Mouse (Mus musculus): ENCODE results near the gene Trio. TPM values are rescaled to one million over a fixed set of nuclear protein-coding genes. Genes with fewer than 3 reads are reported as not detected.

The Trio gene
- polyA plus RNA-seq, 1 experiment from 2014 or later, result 52.8 TPM

DNA sequence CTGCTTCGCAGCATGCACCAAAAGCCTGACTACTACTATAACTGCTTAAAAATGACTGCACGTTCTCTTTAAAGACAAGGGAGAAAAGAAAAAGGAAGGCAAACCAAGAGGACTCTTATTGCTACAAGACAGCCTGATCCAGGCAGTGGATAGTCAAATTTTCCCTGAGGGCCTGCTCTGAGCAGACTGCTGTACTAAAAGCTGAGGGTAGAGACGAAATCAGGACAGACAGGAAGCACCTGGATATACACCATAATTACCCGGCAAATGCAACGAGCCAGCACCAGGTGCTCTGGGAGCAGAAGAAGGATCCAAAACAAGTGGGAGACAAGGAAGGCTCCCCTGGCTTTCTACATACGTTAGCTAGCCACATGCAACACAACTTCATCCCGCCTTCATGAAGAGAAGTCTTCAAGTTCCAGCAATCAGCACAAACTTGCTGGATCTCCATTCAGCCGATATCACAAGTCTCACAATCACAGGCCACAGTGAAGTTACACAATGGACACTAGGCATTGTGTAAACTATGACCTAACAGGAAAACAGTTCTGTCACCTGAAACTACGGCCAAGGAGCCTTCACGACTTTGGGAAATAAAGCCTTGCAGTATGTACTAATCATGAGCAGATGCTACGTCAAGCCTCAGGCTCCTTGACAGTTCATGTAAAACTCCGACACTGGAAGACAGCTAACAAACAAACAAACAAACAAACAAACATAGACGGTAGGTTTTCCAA is 43.7 kb downstream of the Trio start:
- no peak overlapping the region for H3K9ac ChIP-seq
- ATAC-seq (ENCODE audit: insufficient number of reproducible peaks, low FRiP score, low TSS enrichment, low read depth), result no peak
- peak overlapping the region; percentile 47 for H3K27ac ChIP-seq
- H3K4me1 ChIP-seq, result peaks cover 20% of the 10 kb centered on the region
- WGBS, result 35% methylated on average over 13 of the region's 13 CpGs
- no peaks in the 10 kb centered on the region for H3K36me3 ChIP-seq
- no peak overlapping the region for H3K4me2 ChIP-seq
- H3K27me3 ChIP-seq, result no peaks in the 10 kb centered on the region
- no peak overlapping the region for H3K4me3 ChIP-seq
- no peaks in the 10 kb centered on the region for H3K9me3 ChIP-seq

DNA sequence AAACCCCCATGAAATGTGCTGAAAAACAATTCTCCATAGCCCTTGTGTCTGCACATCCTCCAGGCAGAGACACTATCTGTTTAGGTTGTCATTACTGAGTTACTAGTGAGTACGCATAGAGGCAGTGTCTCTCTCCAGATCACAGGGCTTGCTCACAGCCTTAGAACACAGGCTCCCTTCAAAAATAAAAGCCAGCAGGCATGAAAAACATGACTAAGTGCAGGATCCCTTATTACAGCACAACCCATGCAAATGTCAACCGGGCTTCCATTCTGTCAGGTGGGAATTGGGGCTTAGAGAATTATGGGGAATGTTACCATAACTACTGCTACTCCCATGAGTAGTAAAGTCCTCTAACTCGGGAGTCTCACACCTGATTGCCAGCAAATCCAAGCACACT is 44.4 kb downstream of the Trio start:
- H3K36me3 ChIP-seq, result no peaks in the 10 kb centered on the region
- H3K4me3 ChIP-seq, result no peak overlapping the region
- 21% methylated on average over 3 of the region's 3 CpGs for WGBS
- H3K9me3 ChIP-seq, result no peaks in the 10 kb centered on the region
- no peak overlapping the region for H3K9ac ChIP-seq
- ATAC-seq (ENCODE audit: insufficient number of reproducible peaks, low FRiP score, low TSS enrichment, low read depth), result no peak
- H3K27me3 ChIP-seq, result no peaks in the 10 kb centered on the region
- peaks cover 20% of the 10 kb centered on the region for H3K4me1 ChIP-seq
- H3K4me2 ChIP-seq, result no peak overlapping the region
- no peak overlapping the region for H3K27ac ChIP-seq

DNA sequence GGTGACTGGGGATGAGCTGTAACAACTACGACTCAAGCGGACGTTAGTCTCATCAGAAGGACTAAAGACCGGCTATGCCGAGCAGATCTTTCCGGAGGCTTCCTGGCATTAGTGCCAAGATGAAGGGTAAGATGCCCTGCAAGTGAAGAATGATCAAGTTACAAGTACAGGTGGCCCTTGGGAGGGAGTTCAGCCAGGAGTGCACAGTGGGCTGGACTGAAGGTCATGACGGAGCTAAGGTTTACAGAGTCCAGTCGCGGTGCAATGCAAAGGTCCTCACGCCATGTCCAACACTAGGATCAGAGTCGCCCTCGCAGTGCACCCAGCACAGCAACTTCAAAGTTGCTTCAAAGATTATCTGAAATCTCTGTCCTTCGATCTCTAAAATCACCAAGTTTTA is 45.2 kb downstream of the Trio start:
- 84% methylated on average over 13 of the region's 13 CpGs for WGBS
- Histone ChIP-seq H3K36me3 (no peaks in the 10 kb centered on the region), H3K9ac (no peak overlapping the region), H3K4me3 (no peak overlapping the region), H3K4me2 (no peak overlapping the region), H3K27me3 (no peaks in the 10 kb centered on the region), H3K4me1 (peaks cover 20% of the 10 kb centered on the region), H3K27ac (no peak overlapping the region), H3K9me3 (no peaks in the 10 kb centered on the region)
- ATAC-seq (ENCODE audit: insufficient number of reproducible peaks, low FRiP score, low TSS enrichment, low read depth), result no peak

DNA sequence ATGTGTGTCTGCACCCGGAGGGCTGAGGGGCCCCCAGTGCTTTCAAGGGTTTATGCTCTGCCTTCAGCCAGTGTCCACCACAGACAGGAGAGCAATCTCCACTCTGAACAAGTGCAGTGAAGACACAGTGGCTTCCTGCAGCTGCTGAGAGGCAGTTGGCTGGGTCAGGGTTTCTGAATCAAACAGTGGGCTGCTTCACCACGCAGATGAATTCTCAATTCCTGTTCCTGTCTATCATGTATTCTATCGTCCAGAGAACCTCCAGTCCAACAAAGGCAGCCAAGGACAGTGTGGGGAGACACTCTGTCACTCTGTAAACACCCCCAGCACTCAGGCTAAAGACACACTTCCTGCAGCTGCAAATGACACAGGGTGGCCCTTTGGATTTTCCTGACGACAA is 48.7 kb downstream of the Trio start:
- H3K36me3 ChIP-seq, result no peaks in the 10 kb centered on the region
- 70% methylated on average over 4 of the region's 4 CpGs for WGBS
- no peaks in the 10 kb centered on the region for H3K27me3 ChIP-seq

DNA sequence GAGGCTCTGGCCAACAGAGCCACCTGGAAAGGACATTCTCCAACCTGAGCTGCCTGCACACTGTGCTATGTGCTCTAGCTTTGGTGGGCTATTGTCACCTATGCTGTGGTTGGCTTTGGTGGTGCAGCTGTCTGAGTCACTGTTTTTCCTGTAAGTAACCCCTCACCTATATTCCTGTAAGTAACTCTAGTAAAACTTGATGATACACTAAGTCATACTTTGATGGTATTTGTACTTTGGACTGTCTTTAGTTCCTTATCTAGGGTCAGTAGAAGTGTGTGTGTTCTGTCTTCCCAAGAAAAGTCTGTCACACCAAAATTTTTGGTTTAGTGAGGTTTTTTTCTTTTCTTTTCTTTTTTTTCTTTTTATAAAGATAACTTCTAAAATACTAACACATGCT is 49.3 kb downstream of the Trio start:
- ATAC-seq (ENCODE audit: insufficient number of reproducible peaks, low FRiP score, low TSS enrichment, low read depth), result no peak
- no peak overlapping the region for H3K9ac ChIP-seq
- H3K4me1 ChIP-seq, result peaks cover 7% of the 10 kb centered on the region
- H3K9me3 ChIP-seq, result no peaks in the 10 kb centered on the region
- H3K36me3 ChIP-seq, result no peaks in the 10 kb centered on the region
- H3K27me3 ChIP-seq, result no peaks in the 10 kb centered on the region
- H3K27ac ChIP-seq, result no peak overlapping the region
- H3K4me3 ChIP-seq, result no peak overlapping the region
- H3K4me2 ChIP-seq, result no peak overlapping the region

More for the DNA sequence above, 48.7 kb downstream of the Trio start:
- H3K27ac ChIP-seq, result no peak overlapping the region
- ATAC-seq (ENCODE audit: insufficient number of reproducible peaks, low FRiP score, low TSS enrichment, low read depth), result no peak
- H3K4me2 ChIP-seq, result no peak overlapping the region
- no peak overlapping the region for H3K9ac ChIP-seq
- no peaks in the 10 kb centered on the region for H3K9me3 ChIP-seq
- no peak overlapping the region for H3K4me3 ChIP-seq
- peaks cover 13% of the 10 kb centered on the region for H3K4me1 ChIP-seq

DNA sequence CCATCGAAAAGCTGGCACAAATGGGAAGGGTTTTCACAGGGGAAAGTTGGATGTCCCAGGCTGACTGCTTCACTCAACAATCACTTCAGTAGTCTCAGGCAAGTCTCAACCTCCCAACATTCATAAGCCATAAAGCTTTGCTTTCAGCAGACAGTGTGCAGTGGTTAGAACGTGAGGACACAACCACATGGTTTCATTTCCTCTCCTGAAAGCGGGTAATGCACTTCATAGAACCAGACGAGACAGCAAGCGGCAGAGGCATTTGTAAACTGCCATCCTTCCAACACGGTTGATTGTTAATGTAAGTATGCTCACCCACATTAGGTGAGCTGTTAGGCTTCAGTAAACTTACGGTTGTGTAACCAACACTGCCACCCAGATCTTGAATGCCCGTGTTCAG is 51.0 kb downstream of the Trio start:
- H3K4me2 ChIP-seq, result no peak overlapping the region
- no peak for ATAC-seq (ENCODE audit: insufficient number of reproducible peaks, low FRiP score, low TSS enrichment, low read depth)
- 0 out of 2 replicates have a peak, but pooled peaks cover under 1% of the 10 kb centered on the region for H3K4me1 ChIP-seq
- H3K9me3 ChIP-seq, result no peaks in the 10 kb centered on the region
- no peak overlapping the region for H3K4me3 ChIP-seq
- H3K27ac ChIP-seq, result no peak overlapping the region
- H3K27me3 ChIP-seq, result no peaks in the 10 kb centered on the region
- no peak overlapping the region for H3K9ac ChIP-seq
- no peaks in the 10 kb centered on the region for H3K36me3 ChIP-seq
- 83% methylated on average over 8 of the region's 8 CpGs for WGBS

DNA sequence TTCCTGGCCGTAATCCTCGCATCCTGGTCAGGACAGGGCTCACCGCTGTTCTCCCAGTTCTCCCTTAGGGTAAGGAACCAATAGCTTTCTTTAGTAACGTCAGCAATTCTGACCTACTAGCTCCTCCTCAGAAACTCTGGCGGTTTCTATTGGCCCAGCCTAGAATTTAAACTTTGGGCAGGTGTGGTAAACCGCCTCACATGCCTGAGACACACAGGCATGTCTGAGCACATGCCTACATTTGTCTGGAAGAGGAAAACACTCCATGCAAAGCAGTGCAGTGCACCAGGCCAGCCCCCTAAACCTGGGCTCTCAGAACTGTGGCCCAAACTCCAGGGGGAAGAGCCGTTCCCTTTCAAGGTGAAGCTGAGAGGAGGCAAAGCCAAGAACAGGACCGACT is 57.5 kb downstream of the Trio start:
- H3K4me1 ChIP-seq, result peaks cover 9% of the 10 kb centered on the region; the same call in 1 of the 2 replicates
- no peaks in the 10 kb centered on the region for H3K9me3 ChIP-seq
- H3K36me3 ChIP-seq, result no peaks in the 10 kb centered on the region
- peak overlapping the region; percentile 10; the same call in 1 of the 2 replicates for H3K4me2 ChIP-seq
- 58% methylated on average over 8 of the region's 8 CpGs for WGBS
- ATAC-seq (ENCODE audit: insufficient number of reproducible peaks, low FRiP score, low TSS enrichment, low read depth), result no peak
- H3K4me3 ChIP-seq, result no peak overlapping the region
- no peaks in the 10 kb centered on the region for H3K27me3 ChIP-seq
- no peak overlapping the region for H3K9ac ChIP-seq
- no peak overlapping the region for H3K27ac ChIP-seq

DNA sequence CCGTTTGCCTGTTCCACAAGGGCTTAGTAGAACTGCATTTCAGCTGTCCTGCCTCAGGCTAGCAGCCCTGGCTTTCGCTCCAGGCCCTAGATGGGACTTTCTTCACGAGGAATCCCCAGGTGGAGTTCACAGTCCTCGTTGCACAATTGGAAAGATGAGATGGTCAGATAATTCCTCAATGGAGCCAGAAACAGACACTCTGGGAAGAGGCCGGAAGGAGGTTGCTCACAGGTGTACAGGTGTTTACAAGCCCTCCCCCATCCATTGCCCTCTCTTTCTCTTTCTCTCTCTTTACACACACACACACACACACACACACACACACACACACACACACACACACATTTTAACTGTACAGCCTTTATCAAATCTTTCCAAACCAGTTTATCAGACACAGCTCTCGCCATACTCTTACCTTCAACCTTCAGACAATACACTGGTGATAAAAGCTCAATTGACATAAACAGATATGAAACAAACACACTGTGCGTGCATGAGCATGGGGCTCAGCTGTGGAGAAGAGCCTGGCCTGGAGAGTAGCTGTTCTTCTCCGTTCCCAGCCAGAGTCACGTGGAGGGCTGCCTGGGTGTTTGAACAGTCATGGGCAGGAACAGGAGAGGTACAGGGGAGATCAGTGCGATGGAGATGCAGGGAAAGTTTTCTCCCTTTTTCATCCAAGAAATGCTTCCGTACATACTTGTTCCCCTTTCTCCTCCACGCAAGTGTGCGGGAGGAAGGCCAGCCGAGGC is 58.3 kb downstream of the Trio start:
- H3K4me3 ChIP-seq, result no peak overlapping the region
- no peaks in the 10 kb centered on the region for H3K27me3 ChIP-seq
- no peaks in the 10 kb centered on the region for H3K36me3 ChIP-seq
- peaks cover 11% of the 10 kb centered on the region; the same call in 1 of the 2 replicates for H3K4me1 ChIP-seq
- WGBS, result 70% methylated on average over 14 of the region's 14 CpGs
- no peaks in the 10 kb centered on the region for H3K9me3 ChIP-seq
- no peak for ATAC-seq (ENCODE audit: insufficient number of reproducible peaks, low FRiP score, low TSS enrichment, low read depth)
- H3K9ac ChIP-seq, result no peak overlapping the region
- H3K4me2 ChIP-seq, result peak overlapping the region; percentile 10; the same call in 1 of the 2 replicates
- no peak overlapping the region for H3K27ac ChIP-seq

DNA sequence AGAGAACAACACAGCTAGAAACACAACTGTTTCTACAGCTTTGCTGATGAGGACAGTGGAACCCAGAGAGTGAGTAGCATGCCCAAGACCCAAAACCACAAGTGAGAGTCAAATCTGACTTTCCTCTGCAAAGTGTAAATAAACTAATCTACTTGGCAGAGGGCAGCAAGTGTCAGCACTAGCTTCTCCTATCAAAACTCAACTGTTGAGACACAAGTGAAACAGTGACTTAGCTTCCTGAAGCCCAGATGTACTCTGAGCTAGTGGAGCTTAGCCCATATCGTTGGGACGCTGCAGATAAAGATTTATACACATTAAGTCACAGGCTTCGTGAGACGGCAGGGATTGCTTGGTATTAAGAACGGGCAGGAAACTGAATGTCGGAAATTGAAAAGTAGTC is 60.8 kb downstream of the Trio start:
- Histone ChIP-seq H3K9me3 (no peaks in the 10 kb centered on the region), H3K9ac (no peak overlapping the region), H3K4me2 (no peak overlapping the region), H3K27me3 (no peaks in the 10 kb centered on the region), H3K4me3 (no peak overlapping the region), H3K36me3 (no peaks in the 10 kb centered on the region), H3K4me1 (peaks cover 19% of the 10 kb centered on the region; the same call in 1 of the 2 replicates), H3K27ac (no peak overlapping the region)
- WGBS, result 74% methylated on average over 6 of the region's 6 CpGs
- no peak for ATAC-seq (ENCODE audit: insufficient number of reproducible peaks, low FRiP score, low TSS enrichment, low read depth)

DNA sequence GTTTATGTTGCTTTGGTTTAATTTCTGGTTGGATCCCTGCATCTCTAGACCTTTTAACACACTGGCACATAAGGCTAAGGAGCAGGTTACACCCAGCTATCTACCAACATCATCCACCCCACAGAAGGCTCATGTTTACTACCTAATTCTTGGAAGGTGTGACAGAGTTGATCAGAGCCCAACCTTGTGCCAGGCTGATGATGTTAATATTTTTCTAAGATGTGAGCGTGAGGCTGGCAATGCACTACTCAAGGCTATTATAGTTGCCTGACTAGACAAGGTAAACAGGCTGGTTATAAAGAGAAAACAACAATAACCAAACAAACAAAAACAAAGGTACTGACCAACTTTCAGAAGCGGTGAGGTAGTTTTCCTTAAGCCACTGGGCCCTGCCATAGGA is 62.1 kb downstream of the Trio start:
- H3K9ac ChIP-seq, result no peak overlapping the region
- peaks cover 19% of the 10 kb centered on the region; the same call in 1 of the 2 replicates for H3K4me1 ChIP-seq
- no peak overlapping the region for H3K4me3 ChIP-seq
- H3K27ac ChIP-seq, result no peak overlapping the region
- no peaks in the 10 kb centered on the region for H3K9me3 ChIP-seq
- H3K27me3 ChIP-seq, result no peaks in the 10 kb centered on the region
- ATAC-seq (ENCODE audit: insufficient number of reproducible peaks, low FRiP score, low TSS enrichment, low read depth), result no peak
- WGBS, result 95% methylated on average over 2 of the region's 2 CpGs
- no peaks in the 10 kb centered on the region for H3K36me3 ChIP-seq
- H3K4me2 ChIP-seq, result no peak overlapping the region

DNA sequence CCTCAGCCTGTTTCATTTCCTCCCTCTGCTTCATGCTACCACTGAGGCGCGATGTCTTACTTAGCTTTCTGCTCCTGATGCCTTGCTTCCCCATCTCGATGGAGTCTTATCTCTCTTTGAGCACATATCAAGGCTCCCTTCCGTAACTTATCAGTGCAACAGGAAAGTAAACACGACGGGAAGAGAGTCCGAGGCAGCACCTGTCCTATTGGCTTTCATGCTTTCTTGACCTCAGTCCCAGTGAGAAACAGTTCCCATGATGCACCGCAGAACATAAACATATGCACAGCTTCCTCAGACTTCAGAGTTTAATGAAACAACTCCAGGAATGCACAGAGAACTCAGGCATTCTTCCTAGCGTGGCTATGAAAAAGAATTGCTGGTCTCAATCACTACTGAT is 65.0 kb downstream of the Trio start:
- Histone ChIP-seq H3K27ac (no peak overlapping the region), H3K36me3 (no peaks in the 10 kb centered on the region), H3K4me2 (no peak overlapping the region), H3K4me3 (no peak overlapping the region), H3K9me3 (no peaks in the 10 kb centered on the region), H3K4me1 (peaks cover 19% of the 10 kb centered on the region), H3K27me3 (no peaks in the 10 kb centered on the region), H3K9ac (no peak overlapping the region)
- 64% methylated on average over 9 of the region's 9 CpGs for WGBS
- no peak for ATAC-seq (ENCODE audit: insufficient number of reproducible peaks, low FRiP score, low TSS enrichment, low read depth)

DNA sequence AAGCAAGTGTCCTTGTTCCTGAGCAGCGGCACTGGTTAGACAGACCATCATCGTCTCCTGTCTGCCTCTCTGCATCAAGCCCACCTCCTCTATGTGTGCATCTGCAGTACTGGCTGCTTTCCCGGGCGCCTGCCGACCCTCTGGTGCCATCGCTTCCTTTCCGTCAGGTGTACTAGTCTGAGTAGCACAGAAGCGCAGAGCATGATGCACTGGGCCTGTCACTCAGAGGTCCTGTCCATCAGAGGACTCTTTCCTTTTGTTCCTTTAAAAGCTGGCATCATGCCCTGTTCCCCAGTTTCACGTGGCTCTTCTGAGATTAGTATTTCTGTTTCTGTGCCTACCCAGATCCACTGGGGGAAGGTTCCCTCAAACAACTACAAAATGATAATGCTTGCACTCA is 67.8 kb downstream of the Trio start:
- H3K36me3 ChIP-seq, result no peaks in the 10 kb centered on the region
- ATAC-seq (ENCODE audit: insufficient number of reproducible peaks, low FRiP score, low TSS enrichment, low read depth), result no peak
- H3K4me2 ChIP-seq, result no peak overlapping the region
- WGBS, result 83% methylated on average over 9 of the region's 9 CpGs
- H3K4me3 ChIP-seq, result no peak overlapping the region
- H3K9ac ChIP-seq, result no peak overlapping the region
- no peaks in the 10 kb centered on the region for H3K27me3 ChIP-seq
- no peaks in the 10 kb centered on the region for H3K9me3 ChIP-seq
- peaks cover 17% of the 10 kb centered on the region for H3K4me1 ChIP-seq
- H3K27ac ChIP-seq, result no peak overlapping the region
